Mouse (Mus musculus): Measurements from ENCODE around the gene Nav2. TPM values are rescaled to one million over a fixed set of nuclear protein-coding genes. Genes with fewer than 3 reads are reported as not detected.

Gene Nav2
- total and polyA plus RNA-seq, 3 experiments = under 0.01 TPM; not detected in 2

GRCm38 (mm10) chr7:49494654-49495053 is 586.1 kb downstream of the Nav2 start:
- DNase-seq (ENCODE audit: extremely low read depth) = no peak
- TF ChIP-seq ZKSCAN1 (IDR thresholded peaks at IDR 0.05; ENCODE audit: borderline replicate concordance, low read depth, low read length) (no peak), ZC3H11A (IDR thresholded peaks at IDR 0.05; ENCODE audit: low read depth, low read length) (no peak), KAT2A (IDR thresholded peaks at IDR 0.05; ENCODE audit: insufficient replicate concordance, low read length) (no peak), SIN3A (IDR thresholded peaks at IDR 0.05; ENCODE audit: low read length) (no peak), ZNF384 (IDR thresholded peaks at IDR 0.05; ENCODE audit: low read depth, low read length) (no peak)
- H3K79me2 ChIP-seq (replicated peaks; ENCODE audit: control insufficient read depth, extremely low read depth, insufficient read depth, poor library complexity, severe bottlenecking) = no peaks in the 10 kb centered on the region
- no peak overlapping the region for H3K27ac ChIP-seq (ENCODE audit: insufficient read depth, low read depth)
- in situ Hi-C loops (cut with MboI; ENCODE audit: low pct_ligation_motif_present, low pct_unique_long_range_greater_than_20kb, low sequenced_read_pairs) (no loop called here), dilution Hi-C loops (cut with MboI; ENCODE audit: extremely low pct_ligation_motif_present, extremely low pct_unique_long_range_greater_than_20kb, low sequenced_read_pairs) (no loop called here)
- no peak overlapping the region for H3K4me2 ChIP-seq (ENCODE audit: insufficient read depth, low read depth, poor library complexity, severe bottlenecking)
- H3K4me1 ChIP-seq (ENCODE audit: control insufficient read depth in 1 of 2, insufficient read depth in 2 of 2) = peaks cover 0 to 23% of the 10 kb centered on the region in 2 experiments; a peak in 2 of 4 replicates
- no peaks in the 10 kb centered on the region for H3K36me3 ChIP-seq (replicated peaks in 1 of 2; ENCODE audit: control insufficient read depth in 1 of 2, insufficient read depth in 1 of 2, low read length in 1 of 2)
- peaks cover 3% of the 10 kb centered on the region for H3K27me3 ChIP-seq (replicated peaks)
- H3K9ac ChIP-seq (ENCODE audit: insufficient read depth, low read depth) = no peak overlapping the region
- no peak overlapping the region for H3K4me3 ChIP-seq (replicated peaks in 1 of 3; ENCODE audit: low read depth in 2 of 3, low read length in 2 of 3, poor library complexity in 1 of 3)
- no peaks in the 10 kb centered on the region for H3K9me3 ChIP-seq (replicated peaks; ENCODE audit: low read length)

- in situ Hi-C loops (cut with MboI; ENCODE audit: low pct_ligation_motif_present, low pct_unique_long_range_greater_than_20kb, low sequenced_read_pairs) = no loop called here
- Histone ChIP-seq H3K27me3 (replicated peaks) (peaks cover 10% of the 10 kb centered on the region), H3K27ac (ENCODE audit: insufficient read depth, low read depth) (no peak overlapping the region), H3K79me2 (replicated peaks; ENCODE audit: control insufficient read depth, extremely low read depth, insufficient read depth, poor library complexity, severe bottlenecking) (no peaks in the 10 kb centered on the region), H3K9me3 (replicated peaks; ENCODE audit: low read length) (no peaks in the 10 kb centered on the region), H3K36me3 (replicated peaks in 1 of 2; ENCODE audit: control insufficient read depth in 1 of 2, insufficient read depth in 1 of 2, low read length in 1 of 2) (no peaks in the 10 kb centered on the region), H3K9ac (ENCODE audit: insufficient read depth, low read depth) (no peak overlapping the region), H3K4me2 (ENCODE audit: insufficient read depth, low read depth, poor library complexity, severe bottlenecking) (no peak overlapping the region), H3K4me1 (ENCODE audit: control insufficient read depth in 1 of 2, insufficient read depth in 2 of 2) (peaks cover 0 to 23% of the 10 kb centered on the region in 2 experiments; a peak in 2 of 4 replicates), H3K4me3 (replicated peaks in 1 of 3; ENCODE audit: low read depth in 2 of 3, low read length in 2 of 3, poor library complexity in 1 of 3) (no peak overlapping the region)
- dilution Hi-C loops (cut with MboI; ENCODE audit: extremely low pct_ligation_motif_present, extremely low pct_unique_long_range_greater_than_20kb, low sequenced_read_pairs) = no loop called here
- TF ChIP-seq CHD1 (IDR thresholded peaks at IDR 0.05; ENCODE audit: low read depth, low read length) = no peak
- no peak for TF ChIP-seq RAD21 (IDR thresholded peaks at IDR 0.05; ENCODE audit: low read depth, low read length)
- TF ChIP-seq TCF12 (IDR thresholded peaks at IDR 0.05; ENCODE audit: low read depth, low read length) = no peak
- TF ChIP-seq POLR2A (IDR thresholded peaks at IDR 0.05; ENCODE audit: low read depth, low read length) = no peak
- no peak for TF ChIP-seq JUND (conservative IDR thresholded peaks at IDR 0.05; ENCODE audit: low read depth, low read length)
- TF ChIP-seq MAX (IDR thresholded peaks at IDR 0.05; ENCODE audit: low read length) = no peak
- no peak for TF ChIP-seq KAT2A (IDR thresholded peaks at IDR 0.05; ENCODE audit: insufficient replicate concordance, low read length)
- TF ChIP-seq MAZ (IDR thresholded peaks at IDR 0.05; ENCODE audit: low read depth, low read length) = no peak
- TF ChIP-seq ZNF384 (IDR thresholded peaks at IDR 0.05; ENCODE audit: low read depth, low read length) = no peak
- no peak for TF ChIP-seq PAX5 (IDR thresholded peaks at IDR 0.05; ENCODE audit: low read length)
- no peak for TF ChIP-seq EP300 (IDR thresholded peaks at IDR 0.05; ENCODE audit: low read length)
- TF ChIP-seq E2F4 (IDR thresholded peaks at IDR 0.05; ENCODE audit: insufficient replicate concordance, low read depth, low read length) = no peak
- no peak for TF ChIP-seq MXI1 (IDR thresholded peaks at IDR 0.05; ENCODE audit: low read depth, low read length)
- TF ChIP-seq ZMIZ1 (IDR thresholded peaks at IDR 0.05; ENCODE audit: low read depth, low read length) = no peak
- no peak for TF ChIP-seq TBP (conservative IDR thresholded peaks at IDR 0.05; ENCODE audit: low read depth, low read length)
- no peak for TF ChIP-seq CTCF (conservative IDR thresholded peaks at IDR 0.05 in 1 of 2, IDR thresholded peaks at IDR 0.05 in 1 of 2; ENCODE audit: low read depth in 2 of 2, low read length in 2 of 2)
- no peak for TF ChIP-seq UBTF (IDR thresholded peaks at IDR 0.05; ENCODE audit: low read depth, low read length)
- no peak for DNase-seq (ENCODE audit: extremely low read depth)
Observed at GRCm38 (mm10) chr7:49496111-49496510, 587.6 kb downstream of the Nav2 start.
